Mouse (Mus musculus): ENCODE measurements around the gene Zfp40.
"Not testable (repeated sequence)": the region's sequence is repeated elsewhere in the genome, so short reads cannot be mapped to it uniquely, and the experiment has no call there.

- TF ChIP-seq CTCF (IDR thresholded peaks at IDR 0.05; ENCODE audit: extremely low read depth, insufficient read depth, low read length) = peak; percentile 42; the same call in 1 of the 2 replicates
- TF ChIP-seq POLR2A (IDR thresholded peaks at IDR 0.05; ENCODE audit: extremely low read depth, insufficient read depth, low read length) = not testable (repeated sequence)
Measured at GRCm38 (mm10) chr17:23199856-23200255, 6.8 kb upstream of the Zfp40 start.
